Mouse (Mus musculus) olfactory bulb, adult 2 months (tissue): ENCODE measurements around the gene Hoxb13.

ENCODE experiments used
- CTCF ChIP-seq: fragments of 200-500 bp; IDR thresholded peaks from 2 replicates; pipeline ENCODE4 v1.5.1; 2012; ENCODE audit warnings: low read depth, mild to moderate bottlenecking, low read length, moderate library complexity; ENCODE audit not compliant: insufficient read depth
- POLR2A ChIP-seq: fragments of 200-500 bp; IDR thresholded peaks from 2 replicates; pipeline ENCODE4 v1.6.1; 2012; ENCODE audit warnings: mild to moderate bottlenecking, low read depth, low read length, moderate library complexity; ENCODE audit not compliant: insufficient read depth

- TF ChIP-seq CTCF = no peak
- TF ChIP-seq POLR2A = no peak
These were observed 18.6 kb upstream of the Hoxb13 start for GRCm38 (mm10) chr11:96175511-96175910.
